Mouse (Mus musculus): ENCODE measurements around the gene Supt4a. TPM values are rescaled to one million over a fixed set of nuclear protein-coding genes. Genes with fewer than 3 reads are reported as not detected.

Supt4a gene
- 143 and 167 TPM in 2 replicates for polyA plus RNA-seq (2015; fragmentation: Nextera tagmentation; extraction: Ambion mirVana)

- Histone ChIP-seq H3K9ac (ENCODE audit: low read length) (peak within 1 kb of the TSS; percentile 78), H3K4me2 (ENCODE audit: low read depth, low read length) (peak within 1 kb of the TSS; percentile 91), H3K36me3 (ENCODE audit: control insufficient read depth, insufficient read depth, low read length) (peaks cover 10% of the 10 kb centered on the region), H3K9me3 (ENCODE audit: control insufficient read depth, low read length) (no peaks in the 10 kb centered on the region), H3K4me1 (replicated peaks; ENCODE audit: control insufficient read depth, insufficient read depth, low read length) (peaks cover 11% of the 10 kb centered on the region), H3K4me3 (ENCODE audit: low read length) (peak within 1 kb of the TSS; percentile 64), H3K27me3 (ENCODE audit: control insufficient read depth, insufficient read depth, low read depth, low read length) (no peaks in the 10 kb centered on the region), H3K27ac (ENCODE audit: low read length) (peak within 1 kb of the TSS; percentile 93)
- peak; percentile 95 for ATAC-seq (ENCODE audit: low read depth)
- under 1% methylated on average over 34 of the region's 57 CpGs for WGBS
Observed at GRCm38 (mm10) chr11:87737175-87737740, at the start of gene Supt4a. TSS of gene Supt4a (plus strand) at chr11:87737552.

GRCm38 (mm10) chr11:87688478-87689203, 48.7 kb upstream of the Supt4a start:
- Histone ChIP-seq H3K9me3 (ENCODE audit: control insufficient read depth, low read length) (no peaks in the 10 kb centered on the region), H3K4me1 (replicated peaks; ENCODE audit: control insufficient read depth, insufficient read depth, low read length) (peaks cover 14% of the 10 kb centered on the region), H3K36me3 (ENCODE audit: control insufficient read depth, insufficient read depth, low read length) (no peaks in the 10 kb centered on the region), H3K4me2 (ENCODE audit: low read depth, low read length) (peak overlapping the region; percentile 10), H3K4me3 (ENCODE audit: low read length) (no peak overlapping the region), H3K27me3 (ENCODE audit: control insufficient read depth, insufficient read depth, low read depth, low read length) (no peaks in the 10 kb centered on the region), H3K27ac (ENCODE audit: low read length) (peak overlapping the region; percentile 76), H3K9ac (ENCODE audit: low read length) (0 out of 2 replicates have a peak overlapping the region, but pooled peaks have one; percentile 11)
- no peak for ATAC-seq (ENCODE audit: low read depth)
- WGBS: 57% methylated on average over 11 of the region's 11 CpGs

GRCm38 (mm10) chr11:87689402-87689808, 47.9 kb upstream of the Supt4a start:
- peak; percentile 90 for ATAC-seq (ENCODE audit: low read depth)
- no peak overlapping the region for H3K9ac ChIP-seq (ENCODE audit: low read length)

DNA sequence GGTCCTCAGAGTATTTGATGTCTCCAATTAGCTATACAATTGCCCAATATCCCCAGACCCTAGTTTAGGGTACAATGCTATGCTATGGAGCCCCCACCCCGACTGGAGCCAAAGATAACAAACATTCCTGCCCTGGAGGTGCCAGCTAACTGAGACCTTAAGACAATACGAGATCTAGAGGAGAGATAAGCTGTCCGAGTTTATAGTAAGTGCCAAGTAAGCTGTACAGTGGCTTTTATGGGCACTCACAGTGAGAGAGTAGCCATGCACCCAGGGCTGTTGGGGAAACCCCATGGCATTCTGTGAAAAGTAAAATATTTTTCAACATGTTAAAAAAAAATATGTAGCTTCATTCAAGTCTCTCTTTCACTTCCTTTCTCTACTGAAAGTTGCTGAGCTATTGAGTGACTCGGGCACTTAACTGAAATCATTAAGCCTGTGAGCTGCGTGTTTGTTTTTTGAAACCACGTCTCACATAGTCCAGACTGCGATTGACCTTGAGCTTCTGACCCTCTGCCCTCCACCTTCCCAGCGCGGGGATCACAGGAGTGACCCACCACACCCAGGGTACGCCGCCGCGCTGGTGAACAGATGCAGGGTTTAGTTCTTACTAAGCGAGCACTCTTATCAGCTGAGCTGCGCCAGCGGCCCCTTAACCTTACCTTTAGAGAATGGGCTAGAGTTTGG, 47.2 kb upstream of the Supt4a start:
- no peaks in the 10 kb centered on the region for H3K9me3 ChIP-seq (ENCODE audit: control insufficient read depth, low read length)
- H3K27me3 ChIP-seq (ENCODE audit: control insufficient read depth, insufficient read depth, low read depth, low read length): no peaks in the 10 kb centered on the region
- no peak overlapping the region for H3K4me3 ChIP-seq (ENCODE audit: low read length)
- peak; percentile 65 for ATAC-seq (ENCODE audit: low read depth)
- peaks cover 14% of the 10 kb centered on the region for H3K4me1 ChIP-seq (replicated peaks; ENCODE audit: control insufficient read depth, insufficient read depth, low read length)
- H3K36me3 ChIP-seq (ENCODE audit: control insufficient read depth, insufficient read depth, low read length): no peaks in the 10 kb centered on the region
- H3K27ac ChIP-seq (ENCODE audit: low read length): peak overlapping the region; percentile 94
- 33% methylated on average over 16 of the region's 16 CpGs for WGBS
- H3K9ac ChIP-seq (ENCODE audit: low read length): peak overlapping the region; percentile 25
- peak overlapping the region; percentile 47 for H3K4me2 ChIP-seq (ENCODE audit: low read depth, low read length)

More at GRCm38 (mm10) chr11:87689402-87689808, 47.9 kb upstream of the Supt4a start:
- peak overlapping the region; percentile 94 for H3K27ac ChIP-seq (ENCODE audit: low read length)
- 7% methylated on average over 7 of the region's 7 CpGs for WGBS
- H3K9me3 ChIP-seq (ENCODE audit: control insufficient read depth, low read length): no peaks in the 10 kb centered on the region
- no peaks in the 10 kb centered on the region for H3K36me3 ChIP-seq (ENCODE audit: control insufficient read depth, insufficient read depth, low read length)
- H3K27me3 ChIP-seq (ENCODE audit: control insufficient read depth, insufficient read depth, low read depth, low read length): no peaks in the 10 kb centered on the region
- H3K4me3 ChIP-seq (ENCODE audit: low read length): no peak overlapping the region
- H3K4me1 ChIP-seq (replicated peaks; ENCODE audit: control insufficient read depth, insufficient read depth, low read length): peaks cover 14% of the 10 kb centered on the region
- peak overlapping the region; percentile 47 for H3K4me2 ChIP-seq (ENCODE audit: low read depth, low read length)

DNA sequence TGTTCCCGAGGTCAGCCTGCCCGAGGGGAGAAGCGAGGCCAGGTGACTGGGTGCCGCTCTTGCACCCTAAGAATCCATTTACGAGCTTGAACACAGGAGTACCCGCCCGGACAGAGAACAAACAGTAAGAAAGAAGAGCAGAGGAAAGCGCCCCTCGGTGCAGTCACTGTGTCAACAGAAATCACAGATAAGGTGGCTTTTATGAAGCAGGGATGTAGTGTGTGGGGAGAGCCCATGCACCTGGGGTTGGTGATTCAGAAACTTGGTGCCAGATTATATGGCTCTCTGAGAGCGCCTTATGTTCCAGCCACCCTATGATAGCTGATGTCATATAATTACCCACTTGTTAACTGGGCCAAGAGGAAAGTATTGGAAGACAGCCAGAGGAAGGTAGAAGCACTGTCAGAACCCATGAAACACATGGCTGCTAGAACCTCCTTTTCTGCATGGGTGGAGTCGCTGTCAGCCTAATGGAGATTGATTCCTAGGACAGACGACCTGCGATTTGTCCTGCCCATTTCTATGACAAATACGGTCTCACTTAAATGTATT, 40.1 kb upstream of the Supt4a start:
- Histone ChIP-seq H3K27ac (ENCODE audit: low read length) (peak overlapping the region; percentile 84), H3K4me3 (ENCODE audit: low read length) (no peak overlapping the region), H3K4me2 (ENCODE audit: low read depth, low read length) (no peak overlapping the region; the same call in 1 of the 2 replicates), H3K9ac (ENCODE audit: low read length) (no peak overlapping the region; the same call in 1 of the 2 replicates), H3K9me3 (ENCODE audit: control insufficient read depth, low read length) (no peaks in the 10 kb centered on the region), H3K36me3 (ENCODE audit: control insufficient read depth, insufficient read depth, low read length) (no peaks in the 10 kb centered on the region), H3K4me1 (replicated peaks; ENCODE audit: control insufficient read depth, insufficient read depth, low read length) (peaks cover 14% of the 10 kb centered on the region), H3K27me3 (ENCODE audit: control insufficient read depth, insufficient read depth, low read depth, low read length) (no peaks in the 10 kb centered on the region)
- WGBS: 43% methylated on average over 14 of the region's 14 CpGs
- peak; percentile 66 for ATAC-seq (ENCODE audit: low read depth)

GRCm38 (mm10) chr11:87698126-87698525, 39.2 kb upstream of the Supt4a start:
- no peaks in the 10 kb centered on the region for H3K36me3 ChIP-seq (ENCODE audit: control insufficient read depth, insufficient read depth, low read length)
- no peak overlapping the region for H3K4me3 ChIP-seq (ENCODE audit: low read length)
- ATAC-seq (ENCODE audit: low read depth): no peak
- H3K27ac ChIP-seq (ENCODE audit: low read length): no peak overlapping the region
- no peaks in the 10 kb centered on the region for H3K9me3 ChIP-seq (ENCODE audit: control insufficient read depth, low read length)
- 65% methylated on average over 4 of the region's 4 CpGs for WGBS
- H3K27me3 ChIP-seq (ENCODE audit: control insufficient read depth, insufficient read depth, low read depth, low read length): no peaks in the 10 kb centered on the region
- peaks cover 14% of the 10 kb centered on the region for H3K4me1 ChIP-seq (replicated peaks; ENCODE audit: control insufficient read depth, insufficient read depth, low read length)
- H3K9ac ChIP-seq (ENCODE audit: low read length): no peak overlapping the region
- H3K4me2 ChIP-seq (ENCODE audit: low read depth, low read length): no peak overlapping the region

DNA sequence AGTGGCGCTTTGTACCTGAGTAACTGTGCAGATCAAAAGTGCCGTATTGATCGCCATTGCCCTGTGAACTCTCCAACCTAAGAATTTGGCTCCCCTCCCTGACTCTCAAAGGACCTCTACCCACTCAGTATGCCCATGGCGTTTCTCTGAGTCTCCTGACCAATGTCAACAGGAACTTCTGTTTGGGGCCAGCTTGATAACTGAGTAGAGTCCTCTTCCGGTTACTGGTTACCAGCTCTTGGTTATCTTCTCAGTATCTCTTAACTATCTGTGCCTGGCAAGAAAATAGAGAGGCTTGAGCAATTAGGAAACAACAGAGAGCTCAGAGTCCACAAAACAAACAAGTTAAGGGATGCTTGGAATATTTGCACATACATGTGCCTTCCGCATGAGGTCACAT, 36.2 kb upstream of the Supt4a start:
- Histone ChIP-seq H3K4me2 (ENCODE audit: low read depth, low read length) (no peak overlapping the region), H3K4me3 (ENCODE audit: low read length) (no peak overlapping the region), H3K27me3 (ENCODE audit: control insufficient read depth, insufficient read depth, low read depth, low read length) (no peaks in the 10 kb centered on the region), H3K9me3 (ENCODE audit: control insufficient read depth, low read length) (no peaks in the 10 kb centered on the region), H3K4me1 (replicated peaks; ENCODE audit: control insufficient read depth, insufficient read depth, low read length) (peaks cover 14% of the 10 kb centered on the region), H3K9ac (ENCODE audit: low read length) (no peak overlapping the region), H3K36me3 (ENCODE audit: control insufficient read depth, insufficient read depth, low read length) (no peaks in the 10 kb centered on the region), H3K27ac (ENCODE audit: low read length) (no peak overlapping the region)
- ATAC-seq (ENCODE audit: low read depth): no peak
- WGBS: 70% methylated on average over 6 of the region's 6 CpGs

DNA sequence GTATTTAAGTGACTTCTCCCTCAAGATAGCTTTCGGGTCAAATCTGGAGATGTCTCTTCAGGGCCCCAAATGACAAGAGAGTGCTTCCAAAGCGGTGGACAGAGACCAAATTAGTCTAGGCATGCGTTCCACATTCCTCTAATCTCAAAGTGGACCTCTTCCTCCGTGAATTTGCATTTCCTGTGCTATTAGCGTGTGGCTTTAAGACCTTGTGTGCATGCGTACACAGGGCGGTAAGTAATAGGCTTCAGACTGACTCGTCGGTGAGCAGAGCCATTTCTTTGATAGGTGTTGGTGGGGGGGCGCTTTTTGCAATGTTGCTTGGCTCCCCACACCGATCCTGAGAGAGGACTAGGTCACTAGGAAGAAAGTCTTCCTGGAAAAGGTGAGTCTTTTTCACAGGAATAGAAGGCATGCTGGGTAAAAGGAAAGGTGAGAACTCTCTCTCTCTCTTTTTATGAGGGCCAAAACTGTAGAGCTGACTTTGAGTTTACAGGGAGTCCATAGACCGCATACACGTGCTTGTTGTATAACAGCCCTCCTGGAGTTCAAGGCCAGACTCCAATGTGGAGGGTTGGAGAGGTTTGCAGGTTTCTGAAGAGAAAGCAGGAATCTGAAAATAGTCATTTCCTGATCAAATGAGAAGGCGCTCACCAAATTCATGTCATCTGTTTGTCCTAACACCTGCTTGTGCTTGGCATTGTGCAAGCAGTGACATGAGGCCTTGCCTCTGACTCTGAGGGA, 35.3 kb upstream of the Supt4a start:
- no peak overlapping the region for H3K4me3 ChIP-seq (ENCODE audit: low read length)
- peaks cover 11% of the 10 kb centered on the region for H3K4me1 ChIP-seq (replicated peaks; ENCODE audit: control insufficient read depth, insufficient read depth, low read length)
- no peaks in the 10 kb centered on the region for H3K9me3 ChIP-seq (ENCODE audit: control insufficient read depth, low read length)
- WGBS: 59% methylated on average over 14 of the region's 14 CpGs
- H3K36me3 ChIP-seq (ENCODE audit: control insufficient read depth, insufficient read depth, low read length): no peaks in the 10 kb centered on the region
- no peak overlapping the region for H3K9ac ChIP-seq (ENCODE audit: low read length)
- H3K27me3 ChIP-seq (ENCODE audit: control insufficient read depth, insufficient read depth, low read depth, low read length): no peaks in the 10 kb centered on the region
- H3K4me2 ChIP-seq (ENCODE audit: low read depth, low read length): no peak overlapping the region
- ATAC-seq (ENCODE audit: low read depth): no peak
- H3K27ac ChIP-seq (ENCODE audit: low read length): no peak overlapping the region

Data from lung, embryonic 16.5 days (tissue).